Mouse (Mus musculus) midbrain, embryonic 10.5 days (tissue): ENCODE measurements around the gene Msgn1. TPM values are rescaled to one million over a fixed set of nuclear protein-coding genes. Genes with fewer than 3 reads are reported as not detected.

Experiments
- DNase-seq: peaks from one replicate; pipeline ENCODE4 v3.0.0-alpha.2; 2017; ENCODE audit warnings: low spot score
- H3K27ac ChIP-seq: fragments of 300-500 bp; sonication (generic); replicated peaks from 2 replicates; pipeline ENCODE4 v1.5.1; 2016; ENCODE audit warnings: mild to moderate bottlenecking
- H3K27me3 ChIP-seq: fragments of 300-500 bp; sonication (generic); 2 replicates; pipeline ENCODE4 v1.6.1; 2016; ENCODE audit warnings: low read depth, mild to moderate bottlenecking; ENCODE audit not compliant: poor library complexity, severe bottlenecking
- H3K36me3 ChIP-seq: fragments of 300-500 bp; sonication (generic); 2 replicates; pipeline ENCODE4 v1.6.1; 2016; ENCODE audit warnings: mild to moderate bottlenecking, moderate library complexity
- H3K4me1 ChIP-seq: fragments of 300-500 bp; sonication (generic); 2 replicates; pipeline ENCODE4 v1.6.1; 2016
- H3K4me3 ChIP-seq: fragments of 300-500 bp; sonication (generic); 2 replicates; pipeline ENCODE4 v1.5.1; 2016; ENCODE audit warnings: mild to moderate bottlenecking, moderate library complexity
- H3K9me3 ChIP-seq: fragments of 300-500 bp; sonication (generic); replicated peaks from 2 replicates; pipeline ENCODE4 v1.6.1; 2016; ENCODE audit warnings: mild to moderate bottlenecking
- WGBS: fragments of 180-500 bp; shearing (Covaris S2); methylation state at CpG from one replicate; pipeline ENCODE4 v1.1.7; 2016; 5-methylcytosine and 5-hydroxymethylcytosine counted together
- polyA plus RNA-seq: library from polyadenylated mRNA; unstranded; fragments of >200 nt; fragmentation: Nextera tagmentation; extraction: Ambion mirVana; gene quantifications from 2 replicates; pipeline ENCODE4 v1.2.1, GENCODE M21; 2016

Gene Msgn1
- polyA plus RNA-seq, 1 experiment from 2014 or later, result not detected

DNA sequence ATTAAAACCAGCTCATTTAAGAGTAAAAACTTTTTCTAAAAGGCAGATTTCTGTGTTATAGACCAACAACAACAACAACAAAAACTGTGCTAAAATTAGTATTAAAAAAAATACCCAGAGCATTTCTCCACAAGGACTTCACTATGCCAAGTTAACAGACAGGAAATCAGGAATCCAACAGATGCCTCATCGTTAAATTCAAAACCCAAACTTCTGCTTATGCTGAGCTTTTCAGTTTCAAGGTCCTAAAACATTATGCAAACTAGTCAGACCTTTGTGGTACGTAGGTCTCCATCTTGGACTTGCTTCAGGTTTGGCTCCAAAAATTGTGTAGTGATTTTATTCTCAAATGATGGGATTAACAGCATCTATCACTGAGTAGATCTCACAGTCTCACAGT, 6.8 kb upstream of the Msgn1 start:
- H3K9me3 ChIP-seq, result no peaks in the 10 kb centered on the region
- WGBS, result 91% methylated on average over 2 of the region's 2 CpGs
- no peak overlapping the region for H3K4me3 ChIP-seq
- no peaks in the 10 kb centered on the region for H3K4me1 ChIP-seq
- H3K27ac ChIP-seq, result no peak overlapping the region
- no peaks in the 10 kb centered on the region for H3K27me3 ChIP-seq
- DNase-seq, result no peak
- H3K36me3 ChIP-seq, result no peaks in the 10 kb centered on the region

DNA sequence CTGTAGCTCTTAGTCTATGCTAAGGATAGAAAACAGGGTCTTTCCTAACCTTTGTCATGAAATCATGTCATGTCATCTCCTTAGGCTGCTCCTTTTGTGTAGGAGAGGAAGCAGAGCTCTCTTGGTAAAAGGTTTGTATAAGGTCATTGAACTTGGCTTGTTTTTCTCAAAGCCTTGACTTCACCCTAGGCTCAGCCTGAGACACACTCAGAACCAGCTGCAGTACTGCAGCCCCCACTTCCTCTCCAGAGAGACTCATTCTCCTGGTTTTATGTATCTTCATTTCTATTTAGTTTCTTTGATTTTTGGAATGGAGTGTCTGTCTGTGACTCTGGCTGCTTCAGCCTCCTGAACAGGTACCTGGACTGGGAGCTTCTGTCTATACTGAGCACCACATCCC, 6.0 kb upstream of the Msgn1 start:
- Histone ChIP-seq H3K4me1 (no peaks in the 10 kb centered on the region), H3K36me3 (no peaks in the 10 kb centered on the region), H3K27me3 (no peaks in the 10 kb centered on the region), H3K4me3 (no peak overlapping the region), H3K9me3 (no peaks in the 10 kb centered on the region), H3K27ac (no peak overlapping the region)
- DNase-seq, result no peak

DNA sequence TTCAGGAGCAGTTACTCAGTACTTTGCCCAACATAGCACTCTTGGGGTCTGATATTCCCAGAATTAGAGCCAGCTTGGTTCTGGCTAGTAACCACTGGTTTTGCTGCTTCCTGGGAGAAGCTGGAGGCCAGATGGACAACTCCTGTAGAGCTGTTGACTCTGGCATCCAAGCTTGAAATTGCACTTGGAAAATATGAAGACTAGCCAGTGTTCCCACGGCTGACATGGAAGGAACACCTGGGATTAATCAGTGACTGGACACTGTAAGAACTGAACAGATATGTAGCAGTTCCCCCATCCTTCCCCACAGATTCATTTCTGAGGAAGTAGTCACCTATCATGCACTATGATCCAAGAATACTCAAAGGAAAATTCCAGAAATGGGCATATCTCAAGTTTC, 4.1 kb upstream of the Msgn1 start:
- DNase-seq, result no peak
- H3K36me3 ChIP-seq, result no peaks in the 10 kb centered on the region
- H3K4me3 ChIP-seq, result no peak overlapping the region
- WGBS, result 93% methylated on average over 1 of the region's 1 CpGs
- H3K27ac ChIP-seq, result no peak overlapping the region
- no peaks in the 10 kb centered on the region for H3K9me3 ChIP-seq
- no peaks in the 10 kb centered on the region for H3K27me3 ChIP-seq
- H3K4me1 ChIP-seq, result peaks cover 5% of the 10 kb centered on the region; the same call in 1 of the 2 replicates

DNA sequence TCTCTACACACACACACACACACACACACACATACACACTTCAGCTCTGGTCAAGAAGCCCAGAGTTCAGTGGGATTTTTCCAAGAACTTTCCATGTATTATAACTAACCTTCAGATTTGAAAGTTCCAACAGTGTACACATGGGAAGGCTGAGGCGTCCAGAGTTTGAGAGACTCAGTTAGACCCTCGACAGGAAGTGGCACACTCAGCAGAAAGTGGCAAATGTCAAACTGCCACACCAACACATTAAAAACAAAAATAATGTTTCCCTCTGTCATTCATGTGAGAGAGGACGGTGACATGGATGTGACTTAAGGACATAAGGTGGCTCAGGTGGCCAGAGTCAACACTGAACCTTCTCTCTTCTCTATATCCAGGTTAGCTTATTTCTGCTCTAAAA, 1.6 kb upstream of the Msgn1 start:
- no peaks in the 10 kb centered on the region for H3K9me3 ChIP-seq
- DNase-seq, result no peak
- no peak overlapping the region for H3K27ac ChIP-seq
- H3K27me3 ChIP-seq, result no peaks in the 10 kb centered on the region
- no peak overlapping the region for H3K4me3 ChIP-seq
- 88% methylated on average over 3 of the region's 3 CpGs for WGBS
- H3K36me3 ChIP-seq, result no peaks in the 10 kb centered on the region
- peaks cover 5% of the 10 kb centered on the region; the same call in 1 of the 2 replicates for H3K4me1 ChIP-seq

DNA sequence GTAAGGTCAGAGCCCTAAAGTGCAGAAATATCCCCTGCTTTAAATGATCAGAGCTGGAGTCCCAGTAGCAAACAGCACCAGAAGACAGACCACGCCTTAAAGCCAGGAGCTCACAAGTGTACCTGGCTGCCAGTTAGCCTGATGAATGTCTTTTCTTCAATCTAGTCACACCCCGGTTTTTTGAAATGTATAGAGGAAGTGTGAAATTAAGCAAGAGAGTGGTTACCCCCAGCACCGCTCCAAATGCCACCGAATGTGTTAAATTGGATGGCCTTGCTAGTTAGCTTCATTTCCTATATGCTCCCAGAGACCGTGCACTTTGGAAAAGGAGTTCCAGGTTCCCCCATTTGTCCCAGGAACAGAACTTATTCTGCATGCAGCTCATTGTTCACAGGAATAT, 864 bp upstream of the Msgn1 start:
- no peaks in the 10 kb centered on the region for H3K27me3 ChIP-seq
- WGBS, result 84% methylated on average over 5 of the region's 5 CpGs
- no peaks in the 10 kb centered on the region for H3K9me3 ChIP-seq
- no peak for DNase-seq
- no peak overlapping the region for H3K27ac ChIP-seq
- no peak overlapping the region for H3K4me3 ChIP-seq
- H3K4me1 ChIP-seq, result peaks cover 5% of the 10 kb centered on the region; the same call in 1 of the 2 replicates
- H3K36me3 ChIP-seq, result no peaks in the 10 kb centered on the region

DNA sequence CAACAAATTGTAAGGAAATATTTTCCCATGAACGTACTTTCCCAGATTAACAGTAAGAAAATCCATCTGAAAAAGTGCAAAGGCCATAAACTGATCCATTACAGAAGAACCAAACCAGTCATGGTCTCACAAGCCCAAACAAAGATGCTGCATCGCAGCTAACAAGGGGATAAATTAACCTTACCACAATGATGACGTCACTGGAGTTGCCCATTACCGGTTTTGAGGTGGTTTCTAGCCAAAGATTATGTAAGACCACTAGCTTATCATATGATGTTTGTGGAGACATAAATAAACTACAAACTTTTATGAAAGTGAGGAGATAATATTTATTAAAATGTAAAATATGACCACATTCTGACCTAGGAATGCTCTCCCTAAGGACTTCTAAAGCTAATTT, 2.5 kb downstream of the Msgn1 start:
- no peak for DNase-seq
- no peak overlapping the region for H3K27ac ChIP-seq
- 79% methylated on average over 4 of the region's 4 CpGs for whole genome bisulfite sequencing
- H3K36me3 ChIP-seq, result no peaks in the 10 kb centered on the region
- H3K4me1 ChIP-seq, result peaks cover 5% of the 10 kb centered on the region; the same call in 1 of the 2 replicates
- H3K4me3 ChIP-seq, result no peak overlapping the region
- H3K9me3 ChIP-seq, result no peaks in the 10 kb centered on the region
- H3K27me3 ChIP-seq, result no peaks in the 10 kb centered on the region

DNA sequence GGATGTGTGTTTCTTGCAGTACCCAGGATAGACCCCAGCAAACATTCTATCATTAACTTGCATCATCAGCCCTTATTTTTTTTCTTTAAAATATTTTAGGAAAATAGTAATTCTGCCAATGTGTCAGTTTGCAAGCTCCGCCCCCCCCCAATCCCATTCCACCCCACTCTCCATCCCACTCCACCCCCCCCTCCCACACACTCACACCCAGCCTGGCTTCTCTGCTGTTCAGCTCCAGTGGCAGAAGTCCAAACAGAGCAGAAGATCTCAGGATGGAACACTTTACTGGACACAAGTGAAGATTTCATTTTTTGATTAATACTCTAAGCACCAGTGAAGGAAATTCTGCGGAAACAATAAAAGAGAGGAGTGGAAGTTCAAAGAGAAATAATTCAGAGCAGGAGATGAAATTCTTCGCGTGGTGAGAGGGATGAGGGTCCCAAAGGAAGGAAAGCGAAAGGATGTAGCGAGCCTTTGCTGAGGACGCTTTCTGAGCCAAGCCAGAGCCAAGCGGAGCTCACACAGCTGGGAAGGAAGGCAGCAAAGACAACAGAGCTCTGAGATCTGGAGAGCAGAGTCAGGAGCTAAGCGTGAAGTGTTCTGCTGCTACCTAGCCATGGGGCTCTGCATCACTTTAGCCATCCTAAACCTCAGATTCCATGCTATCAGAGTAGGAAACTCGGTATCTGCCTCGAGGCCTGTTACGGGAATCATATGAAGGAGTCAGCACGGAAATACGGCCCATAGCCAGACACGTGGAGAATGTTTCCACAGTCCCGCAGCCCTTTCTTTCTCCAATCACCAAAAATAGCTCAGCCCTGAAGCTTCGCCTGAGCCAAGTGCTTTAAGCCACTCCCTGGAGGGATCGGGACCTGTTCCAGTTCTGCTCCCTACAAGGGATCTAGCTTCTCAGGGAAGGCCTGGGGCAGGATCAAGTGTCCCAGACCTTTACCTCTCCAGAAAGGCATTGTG, 4.8 kb downstream of the Msgn1 start:
- H3K4me1 ChIP-seq, result peaks cover 5% of the 10 kb centered on the region; the same call in 1 of the 2 replicates
- 84% methylated on average over 18 of the region's 18 CpGs for WGBS
- H3K27me3 ChIP-seq, result no peaks in the 10 kb centered on the region
- H3K36me3 ChIP-seq, result no peaks in the 10 kb centered on the region
- H3K4me3 ChIP-seq, result no peak overlapping the region
- DNase-seq, result no peak
- no peak overlapping the region for H3K27ac ChIP-seq
- H3K9me3 ChIP-seq, result no peaks in the 10 kb centered on the region

DNA sequence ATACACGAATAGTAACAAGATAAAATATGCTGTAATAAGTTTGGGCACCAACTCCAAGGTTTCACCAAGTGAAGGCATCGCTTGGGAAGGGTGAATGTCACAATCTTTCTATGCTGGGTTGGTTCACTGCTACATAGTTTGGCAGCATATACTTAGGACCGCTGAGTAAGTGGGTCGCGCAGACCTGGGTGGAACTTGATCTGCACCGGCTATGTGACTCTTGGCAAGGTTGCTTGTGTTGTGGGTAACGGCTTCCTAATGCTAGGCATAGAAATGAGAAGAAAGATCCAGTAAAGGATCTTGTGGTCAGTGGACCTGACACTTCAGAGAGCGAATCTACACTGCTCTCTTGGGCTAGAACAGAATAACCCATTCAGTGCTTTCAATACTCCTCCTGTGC, 6.3 kb downstream of the Msgn1 start:
- Histone ChIP-seq H3K4me1 (peaks cover 10% of the 10 kb centered on the region), H3K36me3 (no peaks in the 10 kb centered on the region), H3K27me3 (no peaks in the 10 kb centered on the region), H3K4me3 (no peak overlapping the region), H3K27ac (no peak overlapping the region), H3K9me3 (no peaks in the 10 kb centered on the region)
- WGBS, result 92% methylated on average over 8 of the region's 8 CpGs
- no peak for DNase-seq

DNA sequence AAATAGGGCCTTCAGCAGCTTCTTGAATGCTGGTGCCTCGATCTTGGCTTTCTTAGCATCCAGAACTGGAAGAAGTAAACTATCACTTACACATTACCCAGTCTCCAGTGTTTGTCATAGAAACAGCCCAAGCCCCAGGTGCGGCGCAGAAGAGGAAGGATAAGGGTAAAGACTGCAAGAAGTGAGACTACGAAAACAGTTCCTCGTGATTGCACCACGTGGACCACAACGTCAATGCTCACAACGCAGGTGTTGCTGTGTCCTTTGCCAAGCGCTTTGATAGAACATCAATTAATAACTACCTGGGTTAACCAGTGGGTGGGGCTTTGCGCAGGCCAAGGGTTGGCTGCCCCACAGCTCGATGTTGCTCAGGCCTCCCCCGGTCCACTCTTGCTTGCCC, 8.1 kb downstream of the Msgn1 start:
- no peak for DNase-seq
- Histone ChIP-seq H3K36me3 (no peaks in the 10 kb centered on the region), H3K27ac (no peak overlapping the region), H3K4me1 (peaks cover 22% of the 10 kb centered on the region), H3K9me3 (no peaks in the 10 kb centered on the region), H3K4me3 (no peak overlapping the region), H3K27me3 (no peaks in the 10 kb centered on the region)
- WGBS, result 93% methylated on average over 12 of the region's 12 CpGs

DNA sequence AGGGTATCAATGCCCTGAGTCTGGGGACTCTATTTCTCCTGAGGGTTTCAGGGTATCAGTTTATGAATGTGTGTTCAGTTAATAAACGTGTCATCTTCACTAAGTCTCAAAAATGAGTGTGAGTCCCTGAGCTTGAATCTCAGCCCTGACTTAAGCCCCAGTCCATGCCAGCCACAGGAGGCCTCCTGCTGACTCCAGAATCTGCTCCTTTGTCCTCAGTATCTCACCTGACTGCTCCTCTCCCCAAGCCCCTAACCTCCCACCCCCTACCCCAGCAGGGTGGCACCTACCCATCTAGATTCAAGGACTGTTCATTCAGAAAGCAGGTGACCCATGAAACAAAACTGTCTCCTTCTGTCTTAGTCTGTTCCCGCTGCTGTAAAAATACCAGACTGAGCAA, 10.2 kb downstream of the Msgn1 start:
- DNase-seq, result no peak
- WGBS, result 31% methylated on average over 2 of the region's 2 CpGs
- Histone ChIP-seq H3K36me3 (no peaks in the 10 kb centered on the region), H3K27ac (no peak overlapping the region), H3K4me1 (peaks cover 22% of the 10 kb centered on the region), H3K4me3 (no peak overlapping the region), H3K27me3 (no peaks in the 10 kb centered on the region), H3K9me3 (no peaks in the 10 kb centered on the region)

DNA sequence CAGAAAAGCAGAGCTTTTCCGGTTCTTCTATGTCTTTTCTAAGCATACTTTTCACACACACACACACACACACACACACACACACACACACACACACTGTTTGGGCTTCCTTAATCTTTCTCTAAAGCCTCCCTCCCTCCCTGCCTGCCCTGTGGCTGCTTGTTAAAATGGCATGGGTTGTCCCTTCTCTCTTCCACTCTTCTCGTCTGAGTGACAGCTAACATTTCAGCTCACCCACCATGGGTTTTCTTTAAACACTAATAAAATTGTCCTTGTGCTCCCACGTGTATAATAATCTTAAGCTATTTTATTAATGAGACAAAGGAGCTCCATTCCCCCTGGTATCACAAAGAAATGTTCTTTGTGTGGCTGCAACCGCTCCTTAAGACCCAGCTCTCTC, 10.7 kb downstream of the Msgn1 start:
- H3K4me1 ChIP-seq, result peaks cover 22% of the 10 kb centered on the region
- WGBS, result 34% methylated on average over 4 of the region's 4 CpGs
- DNase-seq, result no peak
- H3K36me3 ChIP-seq, result no peaks in the 10 kb centered on the region
- H3K27ac ChIP-seq, result no peak overlapping the region
- no peaks in the 10 kb centered on the region for H3K9me3 ChIP-seq
- H3K27me3 ChIP-seq, result no peaks in the 10 kb centered on the region
- no peak overlapping the region for H3K4me3 ChIP-seq

DNA sequence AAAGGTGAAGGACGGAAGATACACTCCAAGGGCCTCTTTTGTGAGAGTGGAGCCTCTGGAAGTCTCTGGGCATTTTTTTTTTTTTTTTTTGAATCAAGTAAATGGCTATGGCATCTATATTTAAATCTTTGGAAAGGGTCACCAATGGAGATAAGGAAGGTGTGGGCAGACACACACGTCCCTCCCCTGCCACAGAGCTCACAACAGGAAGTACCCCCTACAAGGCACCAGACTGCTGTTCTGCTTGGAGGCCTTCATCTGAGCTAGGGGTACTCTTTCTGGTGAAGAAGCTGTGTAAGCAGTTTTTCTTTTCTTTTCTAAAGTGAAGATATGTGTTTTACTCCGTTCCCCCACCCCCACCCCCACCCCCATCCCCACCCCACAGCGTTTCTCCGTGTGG, 11.9 kb downstream of the Msgn1 start:
- Histone ChIP-seq H3K4me3 (no peak overlapping the region), H3K27ac (no peak overlapping the region; the same call in 1 of the 2 replicates), H3K36me3 (no peaks in the 10 kb centered on the region), H3K9me3 (no peaks in the 10 kb centered on the region), H3K27me3 (no peaks in the 10 kb centered on the region), H3K4me1 (peaks cover 22% of the 10 kb centered on the region)
- WGBS, result 51% methylated on average over 5 of the region's 5 CpGs
- DNase-seq, result no peak

DNA sequence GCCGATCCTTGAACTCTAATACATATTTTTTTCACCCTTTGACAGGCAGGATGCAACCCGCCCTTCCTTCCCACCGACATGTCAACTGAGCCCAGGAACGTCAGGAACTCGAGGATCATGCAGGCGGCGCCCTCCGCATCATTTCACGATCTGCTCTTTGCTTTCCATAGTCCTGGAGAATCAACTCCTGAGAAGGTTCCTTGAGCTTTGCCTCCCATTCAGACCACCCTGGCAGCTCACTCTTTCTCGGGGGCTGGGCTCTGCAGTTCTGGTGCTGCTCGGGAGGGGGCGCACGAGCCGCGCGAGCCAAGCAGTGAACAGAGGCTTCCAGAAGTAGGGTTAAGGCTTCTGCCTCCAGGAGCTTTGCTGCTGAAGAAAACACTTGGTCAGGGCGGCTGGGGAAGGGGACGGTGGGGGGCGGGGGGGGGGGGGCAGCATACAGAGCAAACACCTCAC, 12.6 kb downstream of the Msgn1 start:
- no peaks in the 10 kb centered on the region for H3K9me3 ChIP-seq
- H3K27ac ChIP-seq, result no peak overlapping the region; the same call in 1 of the 2 replicates
- H3K36me3 ChIP-seq, result no peaks in the 10 kb centered on the region
- H3K27me3 ChIP-seq, result no peaks in the 10 kb centered on the region
- peak; percentile 86 for DNase-seq
- WGBS, result 10% methylated on average over 16 of the region's 19 CpGs
- peak overlapping the region; percentile 37 for H3K4me3 ChIP-seq
- peaks cover 22% of the 10 kb centered on the region for H3K4me1 ChIP-seq
